Mouse (Mus musculus) liver, adult 2 months (tissue): ENCODE measurements at regions not wholly inside any gene's neighbourhood (a gene's known extent, or its start where the extent isn't known, plus 50 kb on each side); places are given as distances from the start of the nearest gene placed in this dataset.

ENCODE experiments used
- CTCF ChIP-seq: fragments of 200-500 bp; IDR thresholded peaks from 2 replicates; pipeline ENCODE4 v1.5.1; 2011; ENCODE audit warnings: low read depth, low read length, control low read depth
- POLR2A ChIP-seq: fragments of 200-500 bp; IDR thresholded peaks from 2 replicates; pipeline ENCODE4 v1.6.1; 2011; ENCODE audit warnings: low read length, control low read depth; ENCODE audit not compliant: insufficient read depth; ENCODE audit errors: extremely low read depth

- TF ChIP-seq POLR2A (no peak), CTCF (no peak)
These were observed 1682.9 kb downstream of the Cdh8 start for GRCm38 (mm10) chr8:97733338-97733737.
